Mouse (Mus musculus) limb, embryonic 14.5 days (tissue): ENCODE data around the gene Tradd. TPM values are rescaled to one million over a fixed set of nuclear protein-coding genes. Genes with fewer than 3 reads are reported as not detected.
A peak's percentile ranks its signal among the peaks of the same experiment; 100 is the strongest.

Experiments
- ATAC-seq: fragments of 200-750 bp; cut with Nextera tagmentation; 2 replicates; pipeline ENCODE4 v1.8.0; 2017; ENCODE audit warnings: low read depth, moderate number of reproducible peaks, moderate TSS enrichment; ENCODE audit not compliant: low FRiP score
- DNase-seq: peaks from one replicate; pipeline ENCODE4 v3.0.0-alpha.2; 2015; ENCODE audit warnings: low spot score
- H3K27ac ChIP-seq: fragments of 300-500 bp; sonication (generic); replicated peaks from 2 replicates; pipeline ENCODE4 v1.5.1; 2014; ENCODE audit warnings: low read depth, mild to moderate bottlenecking, low read length, moderate library complexity, mixed read lengths
- H3K27me3 ChIP-seq: fragments of 300-500 bp; sonication (generic); 2 replicates; pipeline ENCODE4 v1.6.1; 2014; ENCODE audit warnings: low read length, mixed read lengths; ENCODE audit not compliant: control insufficient read depth, insufficient read depth
- H3K36me3 ChIP-seq: fragments of 300-500 bp; sonication (generic); 2 replicates; pipeline ENCODE4 v1.6.1; 2014; ENCODE audit warnings: mild to moderate bottlenecking, low read length, moderate library complexity, mixed read lengths; ENCODE audit not compliant: control insufficient read depth, insufficient read depth
- H3K4me1 ChIP-seq: fragments of 300-500 bp; sonication (generic); 2 replicates; pipeline ENCODE4 v1.6.1; 2014; ENCODE audit warnings: antibody characterized with exemption, low read length, mixed read lengths; ENCODE audit not compliant: control insufficient read depth, insufficient read depth
- H3K4me2 ChIP-seq: fragments of 300-500 bp; sonication (generic); replicated peaks from 2 replicates; pipeline ENCODE4 v1.6.1; 2014; ENCODE audit warnings: low read depth, mild to moderate bottlenecking, low read length, moderate library complexity; ENCODE audit not compliant: severe bottlenecking
- H3K4me3 ChIP-seq: fragments of 300-500 bp; sonication (generic); replicated peaks from 2 replicates; pipeline ENCODE4 v1.5.1; 2014; ENCODE audit warnings: low read length
- H3K9ac ChIP-seq: fragments of 300-500 bp; sonication (generic); 2 replicates; pipeline ENCODE4 v1.6.1; 2014; ENCODE audit warnings: mild to moderate bottlenecking, low read depth, low read length, moderate library complexity; ENCODE audit not compliant: severe bottlenecking
- H3K9me3 ChIP-seq: fragments of 300-500 bp; sonication (generic); 2 replicates; pipeline ENCODE4 v1.6.1; 2016; ENCODE audit warnings: low read length; ENCODE audit not compliant: control insufficient read depth
- POLR2A ChIP-seq: fragments of 200-500 bp; IDR thresholded peaks from 2 replicates; pipeline ENCODE4 v1.8.0; 2012; ENCODE audit warnings: inconsistent platforms, mild to moderate bottlenecking, moderate library complexity, borderline replicate concordance; ENCODE audit not compliant: insufficient read depth, insufficient read length; ENCODE audit errors: extremely low read depth
- WGBS: fragments of 180-500 bp; shearing (Covaris S2); extraction: QIAGEN DNeasy Blood & Tissue Kit; methylation state at CpG from one replicate; pipeline ENCODE4 v1.1.7; 2014; 5-methylcytosine and 5-hydroxymethylcytosine counted together
- polyA plus RNA-seq, 2 experiments: library from polyadenylated mRNA; depleted of rRNA in 1 of 2; stranded (reverse) in 1 of 2; unstranded in 1 of 2; fragments of >200 nt; fragmentation: Nextera tagmentation in 1 of 2; extraction: Ambion mirVana in 1 of 2; gene quantifications; 2 replicates each; pipeline versions ENCODE4 v1.2.1 to v1.2.3; 2012 to 2014

The Tradd gene
- polyA plus RNA-seq, 2 experiments: 12.8 to 26.2 TPM

DNA sequence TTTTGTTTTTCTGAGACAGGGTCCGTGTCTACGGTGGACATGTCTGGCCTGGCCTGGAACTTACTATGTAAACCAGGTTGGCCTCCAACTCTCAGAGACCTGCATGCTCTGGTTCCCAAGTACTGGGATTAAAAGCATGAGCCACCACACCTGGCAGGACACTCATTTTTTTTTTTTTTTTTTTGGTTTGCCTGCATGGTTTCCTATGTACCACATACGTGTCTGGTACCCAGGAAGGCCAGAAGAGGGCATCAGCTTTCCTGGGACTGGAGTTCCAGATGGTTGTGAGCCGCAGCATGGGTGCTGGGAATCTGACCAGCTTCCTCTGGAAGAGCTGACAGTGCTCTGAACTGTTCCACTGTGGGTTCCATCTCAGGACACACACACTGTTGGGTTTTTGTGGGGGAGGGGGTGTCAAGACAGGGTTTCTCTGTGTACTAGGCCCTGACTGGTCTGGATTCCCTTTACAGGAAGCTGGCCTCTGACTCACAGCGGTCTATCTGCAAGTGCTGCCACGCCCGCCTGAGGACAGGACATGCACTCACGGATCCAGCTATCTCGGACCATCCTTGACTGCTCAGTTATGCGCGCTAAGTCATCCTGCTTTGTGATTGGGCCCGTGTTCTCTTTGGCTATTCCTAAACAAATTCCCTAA, 3.0 kb downstream of the Tradd start:
- Histone ChIP-seq H3K27me3 (peaks cover 58% of the 10 kb centered on the region), H3K9me3 (no peaks in the 10 kb centered on the region; the same call in 1 of the 2 replicates), H3K4me2 (no peak overlapping the region), H3K9ac (no peak overlapping the region), H3K36me3 (no peaks in the 10 kb centered on the region), H3K4me1 (peaks cover 19% of the 10 kb centered on the region), H3K27ac (no peak overlapping the region), H3K4me3 (no peak overlapping the region)
- no peak for TF ChIP-seq POLR2A
- 90% methylated on average over 12 of the region's 12 CpGs for WGBS
- ATAC-seq: no peak
- DNase-seq: no peak

DNA sequence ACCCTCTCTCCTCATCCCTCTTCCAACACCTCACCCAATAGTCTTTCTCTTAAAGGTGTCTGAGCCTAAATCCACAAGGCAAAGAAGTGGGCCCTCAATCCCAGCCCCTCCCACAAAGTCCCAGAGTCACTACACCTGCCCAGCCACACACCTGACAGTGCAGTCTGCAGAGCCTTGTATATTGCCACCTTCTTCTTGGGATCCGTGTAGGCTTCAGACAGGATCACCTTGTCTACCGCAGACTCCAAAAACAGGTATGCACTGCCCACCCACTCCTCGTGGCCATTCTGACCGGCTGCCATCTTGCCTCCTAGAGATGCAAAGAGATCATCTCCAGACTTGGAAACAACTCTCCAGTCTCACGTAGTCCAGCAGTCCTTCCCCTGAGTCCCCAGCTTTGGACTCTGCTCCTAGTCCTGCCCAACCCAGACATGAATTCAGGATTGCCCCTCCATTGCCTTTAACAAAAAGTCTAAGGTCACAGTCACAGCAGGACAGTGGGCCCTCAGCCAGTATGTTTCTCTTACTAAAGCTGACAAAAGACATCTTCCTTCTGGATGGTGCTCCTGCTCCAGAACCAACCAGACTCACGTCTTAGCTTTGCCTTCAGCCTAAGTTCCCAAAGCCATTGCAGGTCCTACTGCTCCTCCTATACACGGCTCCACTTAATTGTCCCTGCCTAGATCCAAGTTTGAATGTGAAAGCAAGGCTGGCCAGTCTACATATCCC, 3.9 kb downstream of the Tradd start:
- no peaks in the 10 kb centered on the region for H3K36me3 ChIP-seq
- no peaks in the 10 kb centered on the region; the same call in 1 of the 2 replicates for H3K9me3 ChIP-seq
- no peak for TF ChIP-seq POLR2A
- peaks cover 21% of the 10 kb centered on the region for H3K4me1 ChIP-seq
- H3K27ac ChIP-seq: no peak overlapping the region
- ATAC-seq (no peak), DNase-seq (no peak)
- H3K4me2 ChIP-seq: no peak overlapping the region
- H3K9ac ChIP-seq: no peak overlapping the region
- 64% methylated on average over 7 of the region's 7 CpGs for WGBS
- no peak overlapping the region for H3K4me3 ChIP-seq
- peaks cover 58% of the 10 kb centered on the region for H3K27me3 ChIP-seq

DNA sequence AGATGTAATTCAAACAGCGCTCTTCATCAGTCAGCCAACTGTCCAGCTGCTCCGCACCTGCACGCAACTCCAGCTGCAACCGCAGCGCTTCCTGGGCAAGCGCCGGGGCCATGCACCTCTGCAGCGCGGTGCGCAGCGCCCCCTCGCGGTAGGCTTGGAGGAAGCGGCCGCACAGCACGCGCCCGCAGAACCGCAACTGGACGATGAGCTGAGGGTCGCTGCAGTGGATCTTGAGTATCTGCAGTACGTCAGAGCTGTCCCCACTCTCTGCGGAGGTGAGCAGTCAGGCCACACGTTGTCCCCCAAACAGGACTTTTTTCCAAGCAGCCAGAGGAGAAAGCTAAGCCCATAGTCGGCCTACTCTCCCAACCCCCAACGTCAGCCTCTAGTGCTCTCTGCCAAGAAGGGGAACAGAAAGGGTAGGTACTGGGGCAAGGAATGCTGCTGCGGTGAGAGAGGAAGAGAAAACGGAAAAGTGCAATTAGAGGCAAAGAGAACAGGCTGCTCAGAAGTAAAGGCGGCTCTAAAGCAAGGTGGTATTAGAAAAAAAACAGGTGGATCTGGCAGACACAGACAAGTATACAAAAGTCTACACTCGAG, 4.6 kb downstream of the Tradd start:
- Histone ChIP-seq H3K27me3 (peaks cover 59% of the 10 kb centered on the region), H3K36me3 (no peaks in the 10 kb centered on the region), H3K9me3 (no peaks in the 10 kb centered on the region; the same call in 1 of the 2 replicates), H3K27ac (no peak overlapping the region), H3K4me2 (peak overlapping the region; percentile 72), H3K4me3 (peak overlapping the region; percentile 38), H3K4me1 (peaks cover 23% of the 10 kb centered on the region), H3K9ac (0 out of 2 replicates have a peak overlapping the region, but pooled peaks have one; percentile 36)
- DNase-seq (peak; percentile 62), ATAC-seq (peak; percentile 58)
- WGBS: 5% methylated on average over 29 of the region's 30 CpGs
- TF ChIP-seq POLR2A: no peak

DNA sequence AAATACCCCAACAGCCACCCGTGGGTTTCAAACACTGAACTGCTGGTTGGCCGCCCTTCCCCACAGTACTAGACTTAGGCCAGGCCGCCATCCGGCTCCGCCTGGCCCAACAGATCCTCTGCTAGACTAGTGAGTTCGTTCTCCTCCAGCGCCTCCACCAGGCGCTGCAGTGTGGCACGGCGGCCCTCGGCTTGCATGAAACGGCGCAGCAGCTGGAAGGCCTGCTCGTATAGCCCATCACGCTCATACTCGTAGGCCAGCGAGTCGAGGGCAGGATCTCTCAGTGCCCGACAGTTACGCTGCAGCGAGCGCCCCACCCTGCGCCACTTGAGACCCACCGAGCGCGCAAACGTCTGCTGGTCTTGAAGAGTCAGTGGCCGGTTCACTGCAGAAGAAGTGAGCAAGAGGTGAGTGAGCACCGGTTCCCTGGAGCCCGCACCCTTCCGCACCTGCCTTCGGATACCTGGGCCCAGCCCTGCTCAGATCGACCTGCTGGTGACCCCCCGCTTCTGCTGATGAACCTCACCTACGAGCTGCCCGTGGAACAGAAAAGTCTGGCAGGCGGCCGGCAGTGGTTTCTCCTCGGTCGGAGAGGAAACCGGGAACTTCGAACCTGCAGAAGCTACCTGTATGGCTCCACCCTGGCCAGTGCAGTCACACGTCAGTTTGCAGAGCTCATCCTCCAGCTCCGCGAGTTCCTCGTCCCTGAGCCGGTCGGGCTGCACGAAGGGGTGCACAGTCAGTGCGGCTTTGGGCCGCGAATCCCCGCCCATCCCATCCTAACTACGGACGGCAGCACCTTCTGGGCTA, 5.3 kb downstream of the Tradd start:
- peak overlapping the region; percentile 38 for H3K4me3 ChIP-seq
- peaks cover 21% of the 10 kb centered on the region for H3K4me1 ChIP-seq
- TF ChIP-seq POLR2A: no peak
- no peaks in the 10 kb centered on the region; the same call in 1 of the 2 replicates for H3K9me3 ChIP-seq
- 0 out of 2 replicates have a peak overlapping the region, but pooled peaks have one; percentile 36 for H3K9ac ChIP-seq
- ATAC-seq (no peak), DNase-seq (no peak)
- peaks cover 55% of the 10 kb centered on the region for H3K27me3 ChIP-seq
- WGBS: 3% methylated on average over 55 of the region's 55 CpGs
- peak overlapping the region; percentile 72 for H3K4me2 ChIP-seq
- no peaks in the 10 kb centered on the region for H3K36me3 ChIP-seq
- no peak overlapping the region for H3K27ac ChIP-seq
